Mouse (Mus musculus) intestine, postnatal 0 days (tissue): ENCODE measurements around the gene Cish. TPM values are rescaled to one million over a fixed set of nuclear protein-coding genes. Genes with fewer than 3 reads are reported as not detected.

Experiments used
- ATAC-seq: fragments of 200-750 bp; cut with Nextera tagmentation; 2 replicates; pipeline ENCODE4 v1.8.0; 2017; ENCODE audit warnings: mild to moderate bottlenecking, moderate TSS enrichment, moderate library complexity
- H3K27ac ChIP-seq: fragments of 300-500 bp; sonication (generic); 2 replicates; pipeline ENCODE4 v1.5.1; 2014; ENCODE audit warnings: mild to moderate bottlenecking, low read depth, low read length, moderate library complexity
- H3K27me3 ChIP-seq: fragments of 300-500 bp; sonication (generic); replicated peaks from 2 replicates; pipeline ENCODE4 v1.6.1; 2014; ENCODE audit warnings: low read length, mixed read lengths; ENCODE audit not compliant: control insufficient read depth, insufficient read depth
- H3K36me3 ChIP-seq: fragments of 300-500 bp; sonication (generic); 2 replicates; pipeline ENCODE4 v1.6.1; 2014; ENCODE audit warnings: mild to moderate bottlenecking, moderate library complexity; ENCODE audit not compliant: control insufficient read depth, insufficient read depth
- H3K4me1 ChIP-seq: fragments of 300-500 bp; sonication (generic); replicated peaks from 2 replicates; pipeline ENCODE4 v1.6.1; 2014; ENCODE audit warnings: antibody characterized with exemption, low read length, mixed read lengths; ENCODE audit not compliant: control insufficient read depth, insufficient read depth
- H3K4me2 ChIP-seq: fragments of 300-500 bp; sonication (generic); replicated peaks from 2 replicates; pipeline ENCODE4 v1.6.1; 2014; ENCODE audit warnings: low read depth, mild to moderate bottlenecking, moderate library complexity
- H3K4me3 ChIP-seq: fragments of 300-500 bp; sonication (generic); 2 replicates; pipeline ENCODE4 v1.5.1; 2014; ENCODE audit warnings: low read depth, low read length
- H3K9ac ChIP-seq: fragments of 300-500 bp; sonication (generic); 2 replicates; pipeline ENCODE4 v1.6.1; 2014; ENCODE audit warnings: mild to moderate bottlenecking, low read depth, low read length
- H3K9me3 ChIP-seq: fragments of 300-500 bp; sonication (generic); 2 replicates; pipeline ENCODE4 v1.6.1; 2016; ENCODE audit warnings: mixed run types; ENCODE audit not compliant: control insufficient read depth
- CTCF ChIP-seq: sonication (generic); IDR thresholded peaks from 2 replicates; pipeline ENCODE4 v1.5.1; 2016; ENCODE audit warnings: low read depth, mild to moderate bottlenecking, control low read depth, antibody characterized with exemption, moderate library complexity
- WGBS: fragments of 180-500 bp; shearing (Covaris S2); extraction: QIAGEN DNeasy Blood & Tissue Kit; methylation state at CpG from one replicate; pipeline ENCODE4 v1.1.7; 2014; 5-methylcytosine and 5-hydroxymethylcytosine counted together
- polyA plus RNA-seq: library from polyadenylated mRNA; unstranded; fragments of >200 nt; fragmentation: Nextera tagmentation; extraction: Ambion mirVana; gene quantifications from 2 replicates; pipeline ENCODE4 v1.2.1, GENCODE M21; 2015

Gene Cish
- polyA plus RNA-seq, 1 experiment from 2014 or later, result 12.1 TPM

- WGBS, result 42% methylated on average over 6 of the region's 6 CpGs
- H3K4me1 ChIP-seq, result peaks cover 6% of the 10 kb centered on the region; the same call in 1 of the 2 replicates
- H3K9ac ChIP-seq, result no peak overlapping the region
- H3K9me3 ChIP-seq, result no peaks in the 10 kb centered on the region
- peak overlapping the region; percentile 73 for H3K4me2 ChIP-seq
- H3K4me3 ChIP-seq, result peak overlapping the region; percentile 25
- H3K27me3 ChIP-seq, result no peaks in the 10 kb centered on the region
- TF ChIP-seq CTCF, result 0 out of 2 replicates have a peak, but pooled peaks have one; percentile 17
- ATAC-seq, result no peak
- H3K27ac ChIP-seq, result peak overlapping the region; percentile 50; the same call in 1 of the 2 replicates
- H3K36me3 ChIP-seq, result peaks cover 33% of the 10 kb centered on the region
Measured at GRCm38 (mm10) chr9:107298876-107299275, 3.0 kb downstream of the Cish start.

GRCm38 (mm10) chr9:107299783-107300182 is 4.0 kb downstream of the Cish start:
- no peak overlapping the region for H3K4me3 ChIP-seq
- peaks cover 6% of the 10 kb centered on the region; the same call in 1 of the 2 replicates for H3K4me1 ChIP-seq

DNA sequence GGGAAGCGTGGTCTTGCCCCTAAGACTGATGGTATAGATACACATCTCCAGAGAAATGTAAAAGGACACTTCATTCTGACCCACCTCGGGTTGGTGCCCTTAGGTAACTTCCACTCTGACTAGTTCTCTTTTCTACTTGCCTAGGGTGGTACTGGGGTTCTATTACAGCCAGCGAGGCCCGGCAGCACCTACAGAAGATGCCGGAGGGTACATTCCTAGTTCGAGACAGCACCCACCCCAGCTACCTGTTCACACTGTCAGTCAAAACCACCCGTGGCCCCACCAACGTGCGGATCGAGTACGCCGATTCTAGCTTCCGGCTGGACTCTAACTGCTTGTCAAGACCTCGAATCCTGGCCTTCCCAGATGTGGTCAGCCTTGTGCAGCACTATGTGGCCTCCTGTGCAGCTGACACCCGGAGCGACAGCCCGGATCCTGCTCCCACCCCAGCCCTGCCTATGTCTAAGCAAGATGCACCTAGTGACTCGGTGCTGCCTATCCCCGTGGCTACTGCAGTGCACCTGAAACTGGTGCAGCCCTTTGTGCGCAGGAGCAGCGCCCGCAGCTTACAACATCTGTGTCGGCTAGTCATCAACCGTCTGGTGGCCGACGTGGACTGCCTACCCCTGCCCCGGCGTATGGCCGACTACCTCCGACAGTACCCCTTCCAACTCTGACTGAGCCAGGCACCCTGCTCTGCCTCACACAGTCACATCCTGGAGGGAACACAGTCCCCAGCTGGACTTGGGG is 4.6 kb downstream of the Cish start:
- Histone ChIP-seq H3K36me3 (peaks cover 33% of the 10 kb centered on the region), H3K27ac (no peak overlapping the region), H3K4me3 (no peak overlapping the region), H3K9ac (no peak overlapping the region), H3K4me1 (peaks cover 6% of the 10 kb centered on the region; the same call in 1 of the 2 replicates), H3K27me3 (no peaks in the 10 kb centered on the region), H3K4me2 (no peak overlapping the region), H3K9me3 (no peaks in the 10 kb centered on the region)
- no peak for ATAC-seq
- TF ChIP-seq CTCF, result no peak
- WGBS, result 92% methylated on average over 30 of the region's 30 CpGs

More at GRCm38 (mm10) chr9:107299783-107300182, 4.0 kb downstream of the Cish start:
- WGBS, result 90% methylated on average over 7 of the region's 7 CpGs
- H3K36me3 ChIP-seq, result peaks cover 33% of the 10 kb centered on the region
- H3K27me3 ChIP-seq, result no peaks in the 10 kb centered on the region
- H3K9ac ChIP-seq, result no peak overlapping the region
- TF ChIP-seq CTCF, result no peak
- no peaks in the 10 kb centered on the region for H3K9me3 ChIP-seq
- H3K4me2 ChIP-seq, result peak overlapping the region; percentile 73
- no peak overlapping the region for H3K27ac ChIP-seq
- no peak for ATAC-seq

DNA sequence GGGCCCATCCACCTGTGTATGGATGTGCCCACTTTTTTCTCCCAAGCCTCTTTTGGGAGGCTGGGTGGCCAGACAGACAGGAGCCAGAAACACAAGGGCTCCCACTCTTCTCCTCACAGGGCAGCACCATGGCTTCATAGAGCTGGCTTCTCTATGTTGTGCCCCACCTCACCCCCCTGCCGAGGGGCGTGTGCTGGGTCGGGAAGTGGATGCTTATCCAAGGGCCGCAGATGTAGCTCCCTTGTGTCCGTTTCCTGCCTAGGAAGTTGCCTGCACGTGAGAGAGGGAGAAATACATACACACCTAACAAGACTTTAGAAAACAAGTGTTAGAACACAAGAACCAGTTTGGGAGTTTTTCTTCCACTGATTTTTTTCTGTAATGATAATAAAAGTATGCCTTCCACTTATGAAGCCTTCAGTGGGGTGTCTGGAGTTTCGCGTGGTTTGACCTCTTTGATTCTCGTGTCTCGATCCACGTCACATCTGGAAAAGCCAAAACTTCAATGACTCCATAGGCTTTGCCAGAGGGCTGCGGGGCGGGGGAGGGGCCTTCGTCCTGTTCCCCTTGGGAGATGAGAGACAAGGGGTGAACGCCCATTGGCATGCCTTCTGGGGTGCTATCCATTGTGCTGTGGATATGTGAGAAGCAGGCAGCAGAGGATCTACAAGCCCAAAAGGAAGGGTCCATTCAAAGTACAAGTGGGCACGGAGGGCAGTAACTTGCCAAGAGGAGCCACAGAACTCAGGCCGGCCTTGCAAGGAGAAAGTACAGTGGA is 5.9 kb downstream of the Cish start:
- H3K4me1 ChIP-seq, result peaks cover 10% of the 10 kb centered on the region; the same call in 1 of the 2 replicates
- H3K9me3 ChIP-seq, result no peaks in the 10 kb centered on the region
- no peak overlapping the region for H3K4me2 ChIP-seq
- 0 out of 2 replicates have a peak overlapping the region, but pooled peaks have one; percentile 37 for H3K27ac ChIP-seq
- no peak for TF ChIP-seq CTCF
- WGBS, result 81% methylated on average over 17 of the region's 17 CpGs
- peaks cover 33% of the 10 kb centered on the region for H3K36me3 ChIP-seq
- H3K27me3 ChIP-seq, result no peaks in the 10 kb centered on the region
- ATAC-seq, result no peak
- H3K9ac ChIP-seq, result no peak overlapping the region
- H3K4me3 ChIP-seq, result no peak overlapping the region

DNA sequence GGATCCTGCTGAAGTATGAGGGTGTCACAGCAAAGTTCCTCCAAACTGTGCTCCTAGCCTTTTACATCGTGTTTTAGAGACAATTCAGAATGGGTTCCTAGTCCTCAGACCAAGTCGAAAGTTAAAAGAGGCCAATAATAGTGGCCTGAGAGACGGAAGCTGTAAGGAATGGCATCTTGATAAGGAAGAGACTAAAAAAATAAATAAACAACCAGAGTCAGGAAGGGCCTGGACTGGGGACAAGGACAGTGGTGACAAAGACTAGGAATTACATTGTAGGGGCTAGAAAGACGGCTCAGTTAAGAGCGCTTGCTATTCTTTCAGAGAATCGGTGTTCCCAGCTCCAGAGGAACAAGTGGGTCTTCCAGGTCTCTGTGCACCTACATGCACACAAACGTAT is 6.8 kb downstream of the Cish start:
- no peak for TF ChIP-seq CTCF
- H3K27me3 ChIP-seq, result no peaks in the 10 kb centered on the region

GRCm38 (mm10) chr9:107303121-107303820 is 7.4 kb downstream of the Cish start:
- H3K27me3 ChIP-seq, result no peaks in the 10 kb centered on the region
- H3K4me3 ChIP-seq, result no peak overlapping the region
- no peak overlapping the region for H3K4me2 ChIP-seq
- H3K9ac ChIP-seq, result no peak overlapping the region
- no peak for ATAC-seq
- H3K36me3 ChIP-seq, result peaks cover 33% of the 10 kb centered on the region
- WGBS, result 74% methylated on average over 9 of the region's 9 CpGs
- H3K4me1 ChIP-seq, result peaks cover 19% of the 10 kb centered on the region; the same call in 1 of the 2 replicates
- H3K27ac ChIP-seq, result no peak overlapping the region
- TF ChIP-seq CTCF, result no peak
- no peaks in the 10 kb centered on the region for H3K9me3 ChIP-seq

More for the DNA sequence above, 6.8 kb downstream of the Cish start:
- Histone ChIP-seq H3K4me3 (no peak overlapping the region), H3K4me2 (no peak overlapping the region), H3K27ac (0 out of 2 replicates have a peak overlapping the region, but pooled peaks have one; percentile 37), H3K9ac (no peak overlapping the region), H3K9me3 (no peaks in the 10 kb centered on the region), H3K4me1 (peaks cover 15% of the 10 kb centered on the region; the same call in 1 of the 2 replicates), H3K36me3 (peaks cover 33% of the 10 kb centered on the region)
- 52% methylated on average over 7 of the region's 7 CpGs for WGBS
- no peak for ATAC-seq
